Mouse (Mus musculus) limb, embryonic 14.5 days (tissue): ENCODE results near the gene Gm10277. TPM values are rescaled to one million over a fixed set of nuclear protein-coding genes. Genes with fewer than 3 reads are reported as not detected.

Experiments
- ATAC-seq: fragments of 200-750 bp; cut with Nextera tagmentation; 2 replicates; pipeline ENCODE4 v1.8.0; 2017; ENCODE audit warnings: low read depth, moderate number of reproducible peaks, moderate TSS enrichment; ENCODE audit not compliant: low FRiP score
- DNase-seq: peaks from one replicate; pipeline ENCODE4 v3.0.0-alpha.2; 2015; ENCODE audit warnings: low spot score
- H3K27ac ChIP-seq: fragments of 300-500 bp; sonication (generic); replicated peaks from 2 replicates; pipeline ENCODE4 v1.5.1; 2014; ENCODE audit warnings: low read depth, mild to moderate bottlenecking, low read length, moderate library complexity, mixed read lengths
- H3K27me3 ChIP-seq: fragments of 300-500 bp; sonication (generic); 2 replicates; pipeline ENCODE4 v1.6.1; 2014; ENCODE audit warnings: low read length, mixed read lengths; ENCODE audit not compliant: control insufficient read depth, insufficient read depth
- H3K36me3 ChIP-seq: fragments of 300-500 bp; sonication (generic); 2 replicates; pipeline ENCODE4 v1.6.1; 2014; ENCODE audit warnings: mild to moderate bottlenecking, low read length, moderate library complexity, mixed read lengths; ENCODE audit not compliant: control insufficient read depth, insufficient read depth
- H3K4me1 ChIP-seq: fragments of 300-500 bp; sonication (generic); 2 replicates; pipeline ENCODE4 v1.6.1; 2014; ENCODE audit warnings: antibody characterized with exemption, low read length, mixed read lengths; ENCODE audit not compliant: control insufficient read depth, insufficient read depth
- H3K4me2 ChIP-seq: fragments of 300-500 bp; sonication (generic); replicated peaks from 2 replicates; pipeline ENCODE4 v1.6.1; 2014; ENCODE audit warnings: low read depth, mild to moderate bottlenecking, low read length, moderate library complexity; ENCODE audit not compliant: severe bottlenecking
- H3K4me3 ChIP-seq: fragments of 300-500 bp; sonication (generic); replicated peaks from 2 replicates; pipeline ENCODE4 v1.5.1; 2014; ENCODE audit warnings: low read length
- H3K9ac ChIP-seq: fragments of 300-500 bp; sonication (generic); 2 replicates; pipeline ENCODE4 v1.6.1; 2014; ENCODE audit warnings: mild to moderate bottlenecking, low read depth, low read length, moderate library complexity; ENCODE audit not compliant: severe bottlenecking
- H3K9me3 ChIP-seq: fragments of 300-500 bp; sonication (generic); 2 replicates; pipeline ENCODE4 v1.6.1; 2016; ENCODE audit warnings: low read length; ENCODE audit not compliant: control insufficient read depth
- POLR2A ChIP-seq: fragments of 200-500 bp; IDR thresholded peaks from 2 replicates; pipeline ENCODE4 v1.8.0; 2012; ENCODE audit warnings: inconsistent platforms, mild to moderate bottlenecking, moderate library complexity, borderline replicate concordance; ENCODE audit not compliant: insufficient read depth, insufficient read length; ENCODE audit errors: extremely low read depth
- WGBS: fragments of 180-500 bp; shearing (Covaris S2); extraction: QIAGEN DNeasy Blood & Tissue Kit; methylation state at CpG from one replicate; pipeline ENCODE4 v1.1.7; 2014; 5-methylcytosine and 5-hydroxymethylcytosine counted together
- polyA plus RNA-seq, 2 experiments: library from polyadenylated mRNA; depleted of rRNA in 1 of 2; stranded (reverse) in 1 of 2; unstranded in 1 of 2; fragments of >200 nt; fragmentation: Nextera tagmentation in 1 of 2; extraction: Ambion mirVana in 1 of 2; gene quantifications; 2 replicates each; pipeline versions ENCODE4 v1.2.1 to v1.2.3; 2012 to 2014

Gm10277 gene
- polyA plus RNA-seq, 2 experiments = 0.89 TPM; not detected in 1

- H3K9ac ChIP-seq = no peak overlapping the region
- H3K27me3 ChIP-seq = no peaks in the 10 kb centered on the region
- TF ChIP-seq POLR2A = no peak
- no peak overlapping the region for H3K27ac ChIP-seq
- H3K9me3 ChIP-seq = no peaks in the 10 kb centered on the region
- no peak overlapping the region for H3K4me3 ChIP-seq
- ATAC-seq = no peak
- H3K36me3 ChIP-seq = peaks cover 61% of the 10 kb centered on the region
- H3K4me1 ChIP-seq = peaks cover 4% of the 10 kb centered on the region; the same call in 1 of the 2 replicates
- DNase-seq = peak; percentile 66
- WGBS = 0% methylated on average over 5 of the region's 5 CpGs
- H3K4me2 ChIP-seq = no peak overlapping the region
These were observed 38.3 kb upstream of the Gm10277 start for GRCm38 (mm10) chr11:77825853-77826252.

GRCm38 (mm10) chr11:77822781-77823180 lies 35.2 kb upstream of the Gm10277 start:
- no peak overlapping the region for H3K4me3 ChIP-seq
- no peaks in the 10 kb centered on the region for H3K27me3 ChIP-seq
- no peak overlapping the region for H3K9ac ChIP-seq
- peaks cover 4% of the 10 kb centered on the region; the same call in 1 of the 2 replicates for H3K4me1 ChIP-seq
- TF ChIP-seq POLR2A = no peak
- peak; percentile 73 for DNase-seq
- H3K9me3 ChIP-seq = no peaks in the 10 kb centered on the region
- no peak for ATAC-seq
- 20% methylated on average over 7 of the region's 7 CpGs for WGBS
- H3K27ac ChIP-seq = no peak overlapping the region
- H3K4me2 ChIP-seq = no peak overlapping the region
- H3K36me3 ChIP-seq = peaks cover 58% of the 10 kb centered on the region

GRCm38 (mm10) chr11:77821648-77822047 lies 34.1 kb upstream of the Gm10277 start:
- Histone ChIP-seq H3K9ac (no peak overlapping the region), H3K36me3 (peaks cover 54% of the 10 kb centered on the region)
- WGBS = 17% methylated on average over 8 of the region's 8 CpGs

GRCm38 (mm10) chr11:77816003-77816402 lies 28.5 kb upstream of the Gm10277 start:
- no peaks in the 10 kb centered on the region for H3K9me3 ChIP-seq
- DNase-seq = peak; percentile 44
- peak; percentile 72; the same call in 1 of the 2 replicates for ATAC-seq
- H3K9ac ChIP-seq = no peak overlapping the region
- H3K4me1 ChIP-seq = no peaks in the 10 kb centered on the region
- 25% methylated on average over 3 of the region's 3 CpGs for WGBS
- no peaks in the 10 kb centered on the region for H3K27me3 ChIP-seq
- H3K4me3 ChIP-seq = no peak overlapping the region
- peaks cover 35% of the 10 kb centered on the region for H3K36me3 ChIP-seq
- H3K27ac ChIP-seq = no peak overlapping the region
- TF ChIP-seq POLR2A = no peak
- no peak overlapping the region for H3K4me2 ChIP-seq

More at GRCm38 (mm10) chr11:77821648-77822047, 34.1 kb upstream of the Gm10277 start:
- Histone ChIP-seq H3K4me2 (no peak overlapping the region), H3K4me3 (no peak overlapping the region), H3K27ac (no peak overlapping the region), H3K27me3 (no peaks in the 10 kb centered on the region), H3K4me1 (peaks cover 4% of the 10 kb centered on the region; the same call in 1 of the 2 replicates), H3K9me3 (no peaks in the 10 kb centered on the region)
- DNase-seq = no peak
- ATAC-seq = no peak
- no peak for TF ChIP-seq POLR2A

GRCm38 (mm10) chr11:77813969-77814368 lies 26.4 kb upstream of the Gm10277 start:
- DNase-seq (no peak), ATAC-seq (no peak)
- Histone ChIP-seq H3K36me3 (peaks cover 19% of the 10 kb centered on the region; the same call in 1 of the 2 replicates), H3K27ac (no peak overlapping the region), H3K4me2 (no peak overlapping the region), H3K9me3 (no peaks in the 10 kb centered on the region), H3K4me3 (no peak overlapping the region), H3K27me3 (no peaks in the 10 kb centered on the region), H3K4me1 (no peaks in the 10 kb centered on the region), H3K9ac (no peak overlapping the region)
- TF ChIP-seq POLR2A = no peak
- WGBS = 77% methylated on average over 2 of the region's 2 CpGs
